Mouse (Mus musculus) kidney, embryonic 15.5 days (tissue): ENCODE results near the gene Zfp57. TPM values are rescaled to one million over a fixed set of nuclear protein-coding genes. Genes with fewer than 3 reads are reported as not detected.
"Not testable (repeated sequence)": the region's sequence is repeated elsewhere in the genome, so short reads cannot be mapped to it uniquely, and the experiment has no call there.

Experiments used
- ATAC-seq: fragments of 200-750 bp; cut with Nextera tagmentation; replicated peaks from 2 replicates; pipeline ENCODE4 v1.8.0; 2017; ENCODE audit warnings: moderate TSS enrichment; ENCODE audit not compliant: low FRiP score
- H3K27ac ChIP-seq: fragments of 300-500 bp; sonication (generic); 2 replicates; pipeline ENCODE4 v1.5.1; 2015; ENCODE audit warnings: mild to moderate bottlenecking, inconsistent platforms
- H3K27me3 ChIP-seq: fragments of 300-500 bp; sonication (generic); 2 replicates; pipeline ENCODE4 v1.6.1; 2015; ENCODE audit warnings: inconsistent platforms
- H3K36me3 ChIP-seq: fragments of 300-500 bp; sonication (generic); 2 replicates; pipeline ENCODE4 v1.6.1; 2015; ENCODE audit warnings: inconsistent platforms
- H3K4me1 ChIP-seq: fragments of 300-500 bp; sonication (generic); 2 replicates; pipeline ENCODE4 v1.6.1; 2015; ENCODE audit warnings: inconsistent platforms
- H3K4me2 ChIP-seq: fragments of 300-500 bp; sonication (generic); 2 replicates; pipeline ENCODE4 v1.6.1; 2015; ENCODE audit warnings: moderate library complexity, mild to moderate bottlenecking, inconsistent platforms
- H3K4me3 ChIP-seq: fragments of 300-500 bp; sonication (generic); replicated peaks from 2 replicates; pipeline ENCODE4 v1.5.1; 2015; ENCODE audit warnings: mild to moderate bottlenecking, inconsistent platforms
- H3K9ac ChIP-seq: fragments of 300-500 bp; sonication (generic); 2 replicates; pipeline ENCODE4 v1.6.1; 2015; ENCODE audit warnings: mild to moderate bottlenecking, inconsistent platforms
- H3K9me3 ChIP-seq: fragments of 300-500 bp; sonication (generic); replicated peaks from 2 replicates; pipeline ENCODE4 v1.6.1; 2016; ENCODE audit warnings: inconsistent platforms
- WGBS: fragments of 180-500 bp; shearing (Covaris S2); methylation state at CpG from one replicate; pipeline ENCODE4 v1.1.7; 2015; ENCODE audit warnings: mixed read lengths; 5-methylcytosine and 5-hydroxymethylcytosine counted together
- polyA plus RNA-seq: library from polyadenylated mRNA; unstranded; fragments of >200 nt; fragmentation: Nextera tagmentation; extraction: Ambion mirVana; gene quantifications from 2 replicates; pipeline ENCODE4 v1.2.1, GENCODE M21; 2015

Gene Zfp57
- polyA plus RNA-seq, 1 experiment from 2014 or later, result 69.4 TPM

DNA sequence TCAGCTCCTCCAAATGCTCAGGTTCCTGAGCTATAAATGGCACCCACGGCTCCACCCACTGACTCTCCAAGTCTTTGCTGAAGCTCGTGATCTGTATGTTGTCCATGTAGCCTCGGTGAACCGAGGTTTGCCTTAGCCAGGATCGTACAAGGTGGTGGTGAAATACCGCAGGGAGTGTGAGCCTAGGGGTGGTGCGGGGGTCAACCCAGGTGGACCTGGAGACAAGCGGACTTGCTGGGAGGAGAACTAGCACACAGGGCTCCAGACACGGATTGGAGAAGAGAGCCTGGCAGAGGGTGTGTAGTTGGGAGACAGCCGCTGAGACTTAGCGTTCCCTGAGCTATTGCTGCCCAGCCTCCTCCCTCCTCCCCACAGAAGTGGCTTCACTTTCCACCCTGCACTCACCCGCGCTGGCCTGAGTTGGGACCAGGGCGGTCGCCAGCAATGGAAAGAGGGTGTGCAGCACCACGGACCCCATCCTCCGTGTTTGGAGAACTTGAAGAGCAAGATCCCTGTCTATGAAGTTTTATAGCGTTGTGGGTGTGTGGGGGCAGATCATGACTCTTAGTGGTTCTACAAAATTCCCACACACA is 19.6 kb upstream of the Zfp57 start, which contains the start of gene 2410137M14Rik:
Gene 2410137M14Rik (minus strand): TSS at position 17 of the 593 bp plus-strand sequence.
- H3K27ac ChIP-seq, result no peak within 1 kb of the TSS
- no peak within 1 kb of the TSS for H3K9ac ChIP-seq
- 8% methylated on average over 18 of the region's 18 CpGs for WGBS
- H3K4me3 ChIP-seq, result peak within 1 kb of the TSS; percentile 22
- H3K9me3 ChIP-seq, result no peaks in the 10 kb centered on the region
- H3K4me2 ChIP-seq, result peak within 1 kb of the TSS; percentile 54
- H3K4me1 ChIP-seq, result peaks cover 21% of the 10 kb centered on the region
- no peaks in the 10 kb centered on the region for H3K36me3 ChIP-seq
- H3K27me3 ChIP-seq, result peaks cover 4% of the 10 kb centered on the region
- peak; percentile 54 for ATAC-seq

GRCm38 (mm10) chr17:36981845-36982244 is 19.1 kb upstream of the Zfp57 start:
- peaks cover 21% of the 10 kb centered on the region for H3K4me1 ChIP-seq
- no peak overlapping the region for H3K9ac ChIP-seq
- H3K27me3 ChIP-seq, result peaks cover 4% of the 10 kb centered on the region
- peak overlapping the region; percentile 22 for H3K4me3 ChIP-seq
- 3% methylated on average over 4 of the region's 4 CpGs for WGBS
- no peaks in the 10 kb centered on the region for H3K36me3 ChIP-seq
- H3K27ac ChIP-seq, result no peak overlapping the region
- no peak for ATAC-seq
- no peaks in the 10 kb centered on the region for H3K9me3 ChIP-seq
- peak overlapping the region; percentile 54 for H3K4me2 ChIP-seq

- no peak overlapping the region for H3K27ac ChIP-seq
- 33% methylated on average over 5 of the region's 5 CpGs for WGBS
Observed at GRCm38 (mm10) chr17:36982253-36983155, 18.5 kb upstream of the Zfp57 start.

DNA sequence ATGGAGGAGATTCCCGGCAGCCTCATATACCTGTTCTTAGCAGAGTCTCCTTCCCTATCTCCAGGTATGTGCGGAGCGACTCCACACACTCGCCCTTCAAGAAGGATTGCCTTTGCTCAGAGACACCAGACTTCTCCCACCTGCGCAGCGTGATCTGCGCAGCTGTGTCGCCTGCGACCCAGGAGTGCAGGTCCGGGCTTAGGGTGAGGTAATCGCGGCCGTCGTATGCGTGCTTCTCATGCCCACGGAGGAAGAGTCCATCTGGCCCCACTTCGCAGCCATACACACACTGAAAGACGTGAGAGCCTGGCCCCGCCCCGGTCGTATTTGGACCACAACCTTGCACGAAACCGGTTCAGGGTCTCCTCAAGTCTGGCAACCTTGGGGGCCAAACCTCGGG is 12.5 kb upstream of the Zfp57 start:
- Histone ChIP-seq H3K9me3 (no peaks in the 10 kb centered on the region), H3K9ac (no peak overlapping the region), H3K27me3 (peaks cover 27% of the 10 kb centered on the region), H3K4me2 (peak overlapping the region; percentile 44), H3K27ac (no peak overlapping the region), H3K36me3 (no peaks in the 10 kb centered on the region), H3K4me1 (peaks cover 4% of the 10 kb centered on the region; the same call in 1 of the 2 replicates), H3K4me3 (peak overlapping the region; percentile 21)
- ATAC-seq, result 0 out of 2 replicates have a peak, but pooled peaks have one; percentile 33
- 6% methylated on average over 24 of the region's 24 CpGs for WGBS

More at GRCm38 (mm10) chr17:36982253-36983155, 18.5 kb upstream of the Zfp57 start:
- no peaks in the 10 kb centered on the region for H3K9me3 ChIP-seq
- no peaks in the 10 kb centered on the region for H3K36me3 ChIP-seq
- no peak overlapping the region for H3K4me3 ChIP-seq
- H3K4me1 ChIP-seq, result peaks cover 21% of the 10 kb centered on the region
- ATAC-seq, result no peak; the same call in 1 of the 2 replicates
- H3K4me2 ChIP-seq, result no peak overlapping the region
- peaks cover 8% of the 10 kb centered on the region for H3K27me3 ChIP-seq
- H3K9ac ChIP-seq, result no peak overlapping the region

DNA sequence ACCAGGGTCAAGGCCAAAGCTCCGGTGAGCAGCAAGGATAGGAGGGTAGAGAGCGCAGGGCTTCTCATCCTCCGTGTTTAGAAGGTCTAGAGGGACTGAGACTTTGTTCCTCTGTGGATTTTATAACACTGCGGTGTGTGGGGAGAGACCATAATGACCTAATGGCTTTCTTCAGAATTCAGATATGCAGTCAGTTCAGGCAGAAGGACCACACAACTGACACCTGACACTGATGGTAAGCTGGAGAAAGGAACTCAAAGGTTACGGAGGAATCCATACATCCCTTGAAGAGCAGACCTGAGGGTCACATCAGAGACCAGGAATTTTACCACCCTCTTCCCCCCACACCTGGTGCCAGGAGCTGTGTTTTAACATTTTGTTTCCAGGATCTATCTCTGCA is 11.5 kb upstream of the Zfp57 start, which contains the start of gene H2-M5:
Gene H2-M5 (minus strand): TSS at position 101 of the 400 bp plus-strand sequence.
- Histone ChIP-seq H3K4me3 (peak within 1 kb of the TSS; percentile 21), H3K4me2 (peak within 1 kb of the TSS; percentile 44), H3K9me3 (no peaks in the 10 kb centered on the region), H3K36me3 (no peaks in the 10 kb centered on the region), H3K9ac (no peak within 1 kb of the TSS), H3K27me3 (peaks cover 27% of the 10 kb centered on the region), H3K27ac (no peak within 1 kb of the TSS), H3K4me1 (peaks cover 4% of the 10 kb centered on the region; the same call in 1 of the 2 replicates)
- ATAC-seq, result no peak
- WGBS, result 21% methylated on average over 5 of the region's 5 CpGs

GRCm38 (mm10) chr17:36990630-36991029 is 10.3 kb upstream of the Zfp57 start:
- not testable (repeated sequence) for H3K27ac ChIP-seq, H3K4me3 ChIP-seq, ATAC-seq, H3K9ac ChIP-seq, H3K36me3 ChIP-seq, H3K4me2 ChIP-seq, H3K4me1 ChIP-seq, H3K9me3 ChIP-seq
- 92% methylated on average over 6 of the region's 6 CpGs for WGBS
- peaks cover 27% of the 10 kb centered on the region for H3K27me3 ChIP-seq

- no peak overlapping the region for H3K27ac ChIP-seq
- ATAC-seq, result no peak
- H3K4me3 ChIP-seq, result no peak overlapping the region
- H3K36me3 ChIP-seq, result no peaks in the 10 kb centered on the region
- H3K27me3 ChIP-seq, result peaks cover 22% of the 10 kb centered on the region
- peaks cover 4% of the 10 kb centered on the region; the same call in 1 of the 2 replicates for H3K4me1 ChIP-seq
- H3K4me2 ChIP-seq, result no peak overlapping the region
- no peak overlapping the region for H3K9ac ChIP-seq
- WGBS, result 60% methylated on average over 3 of the region's 3 CpGs
- no peaks in the 10 kb centered on the region for H3K9me3 ChIP-seq
Observed at GRCm38 (mm10) chr17:36992336-36993104, 8.4 kb upstream of the Zfp57 start.

- Histone ChIP-seq H3K9me3 (no peaks in the 10 kb centered on the region), H3K27me3 (peaks cover 9% of the 10 kb centered on the region), H3K9ac (no peak overlapping the region), H3K4me2 (no peak overlapping the region), H3K4me3 (no peak overlapping the region), H3K36me3 (no peaks in the 10 kb centered on the region), H3K4me1 (no peaks in the 10 kb centered on the region), H3K27ac (no peak overlapping the region)
- no peak for ATAC-seq
- 90% methylated on average over 4 of the region's 4 CpGs for WGBS
Observed at GRCm38 (mm10) chr17:36993770-36994325, 7.1 kb upstream of the Zfp57 start.

- Histone ChIP-seq H3K27ac (no peak overlapping the region), H3K9ac (no peak overlapping the region), H3K9me3 (no peaks in the 10 kb centered on the region), H3K4me3 (no peak overlapping the region), H3K36me3 (no peaks in the 10 kb centered on the region), H3K27me3 (peaks cover 2% of the 10 kb centered on the region), H3K4me2 (no peak overlapping the region), H3K4me1 (no peaks in the 10 kb centered on the region)
- WGBS, result 73% methylated on average over 2 of the region's 2 CpGs
- no peak for ATAC-seq
Observed at GRCm38 (mm10) chr17:36994528-36994927, 6.4 kb upstream of the Zfp57 start.

- H3K9me3 ChIP-seq, result no peaks in the 10 kb centered on the region
- ATAC-seq, result no peak
- 70% methylated on average over 3 of the region's 3 CpGs for WGBS
Observed at GRCm38 (mm10) chr17:36995448-36995847, 5.5 kb upstream of the Zfp57 start.

GRCm38 (mm10) chr17:36997033-36997735 is 3.8 kb upstream of the Zfp57 start:
- 0 out of 2 replicates have a peak, but pooled peaks cover 2% of the 10 kb centered on the region for H3K4me1 ChIP-seq
- ATAC-seq, result peak; percentile 43; the same call in 1 of the 2 replicates
- no peak overlapping the region for H3K9ac ChIP-seq
- no peaks in the 10 kb centered on the region for H3K9me3 ChIP-seq
- H3K27me3 ChIP-seq, result no peaks in the 10 kb centered on the region
- H3K27ac ChIP-seq, result no peak overlapping the region
- WGBS, result 20% methylated on average over 7 of the region's 7 CpGs
- no peak overlapping the region for H3K4me3 ChIP-seq
- H3K36me3 ChIP-seq, result no peaks in the 10 kb centered on the region
- H3K4me2 ChIP-seq, result no peak overlapping the region

More at GRCm38 (mm10) chr17:36995448-36995847, 5.5 kb upstream of the Zfp57 start:
- no peak overlapping the region for H3K4me2 ChIP-seq
- no peak overlapping the region for H3K4me3 ChIP-seq
- H3K27ac ChIP-seq, result no peak overlapping the region
- H3K36me3 ChIP-seq, result no peaks in the 10 kb centered on the region
- H3K27me3 ChIP-seq, result no peaks in the 10 kb centered on the region; the same call in 1 of the 2 replicates
- no peak overlapping the region for H3K9ac ChIP-seq
- no peaks in the 10 kb centered on the region for H3K4me1 ChIP-seq
